Mouse (Mus musculus): ENCODE results near the gene Arhgef3. TPM values are rescaled to one million over a fixed set of nuclear protein-coding genes. Genes with fewer than 3 reads are reported as not detected.

The Arhgef3 gene
- total RNA-seq, 2 experiments from 2014 or later: 66.5 to 67.7 TPM

DNA sequence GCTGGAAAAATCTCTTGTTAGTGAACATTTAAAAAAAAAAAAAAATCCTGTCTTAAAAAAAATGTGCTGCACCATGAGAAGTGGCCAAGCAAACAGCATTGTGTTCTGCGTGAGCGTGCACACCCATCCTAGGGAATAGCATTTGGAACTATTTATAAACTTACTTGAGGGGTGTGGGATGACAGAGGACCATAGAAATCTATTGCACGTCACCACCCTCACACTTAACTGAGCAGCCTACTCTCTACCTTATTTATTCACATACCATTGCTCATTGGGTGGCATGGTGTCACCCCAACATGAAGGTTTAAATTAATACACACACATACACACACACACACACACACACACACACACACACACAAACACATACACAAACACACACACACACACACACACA is 234.4 kb downstream of the Arhgef3 start:
- intact Hi-C loops (cut with DNase I): no loop called here
- DNase-seq (ENCODE audit: low spot score in 2 of 2): no peak

DNA sequence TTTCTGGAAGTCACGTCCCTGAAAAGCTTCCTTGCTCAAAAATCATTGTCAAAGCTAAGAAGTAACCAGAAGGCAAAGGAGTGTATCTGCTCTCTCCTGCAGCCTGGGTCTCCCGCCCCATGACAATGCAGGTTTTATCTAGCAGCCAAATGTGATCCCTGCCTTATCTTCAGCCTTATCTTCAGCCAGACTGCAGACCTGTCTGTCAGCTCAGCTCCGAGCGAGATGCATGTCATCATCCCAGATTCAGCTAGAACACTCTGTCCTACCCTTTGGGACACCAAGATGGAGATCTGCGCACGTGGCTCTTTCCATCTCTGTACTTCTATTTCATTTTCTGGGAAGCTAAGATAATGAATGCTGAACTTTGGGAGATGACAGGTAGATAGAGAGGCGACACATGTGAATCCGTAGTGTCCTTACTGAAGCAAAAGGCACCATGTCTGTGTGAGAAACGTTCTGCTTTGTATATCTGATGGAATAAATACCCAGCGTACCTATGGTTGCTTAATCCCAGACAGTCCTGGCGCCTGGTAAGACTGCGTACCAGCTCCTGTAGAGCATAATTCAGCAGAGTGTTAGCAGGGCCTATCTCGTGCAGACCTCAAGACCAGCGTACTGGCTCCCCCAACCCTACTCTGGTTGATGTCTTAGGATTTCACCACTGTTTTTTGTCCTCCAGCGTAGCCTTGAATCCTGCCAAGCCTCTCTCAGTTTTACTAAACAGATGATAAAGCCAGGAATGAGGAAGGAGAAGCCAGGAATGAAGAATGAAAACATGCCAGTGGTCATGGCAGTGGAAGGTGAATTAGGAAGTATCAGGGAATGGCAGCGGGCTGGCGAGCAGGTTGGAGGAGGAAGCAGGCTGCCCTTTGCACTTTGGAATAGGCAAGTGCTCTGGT is 235.4 kb downstream of the Arhgef3 start:
- intact Hi-C loops (cut with DNase I): no loop called here
- no peak for DNase-seq (ENCODE audit: low spot score in 2 of 2)

DNA sequence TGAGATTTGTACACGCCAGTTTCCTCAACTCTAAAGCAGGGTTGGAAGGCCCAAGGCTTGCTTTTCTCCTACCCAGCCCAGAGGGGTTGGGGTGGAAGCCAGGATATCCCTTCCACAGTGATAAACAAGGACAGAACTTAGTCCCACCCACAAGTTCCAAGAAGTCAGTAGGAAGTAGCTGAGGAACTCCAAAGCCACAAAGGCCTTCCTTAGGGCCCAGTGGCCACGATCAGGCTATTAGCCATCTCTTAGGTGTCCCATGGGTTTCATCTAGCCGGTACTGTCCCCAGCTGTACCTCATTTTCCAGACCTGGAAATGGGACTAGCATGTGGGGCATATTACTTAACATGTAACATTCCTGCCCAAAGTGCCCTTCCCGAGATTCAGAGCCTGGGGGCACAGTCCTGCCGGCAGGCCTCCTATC is 236.4 kb downstream of the Arhgef3 start:
- intact Hi-C loops (cut with DNase I): no loop called here
- no peak for DNase-seq (ENCODE audit: low spot score in 2 of 2)

DNA sequence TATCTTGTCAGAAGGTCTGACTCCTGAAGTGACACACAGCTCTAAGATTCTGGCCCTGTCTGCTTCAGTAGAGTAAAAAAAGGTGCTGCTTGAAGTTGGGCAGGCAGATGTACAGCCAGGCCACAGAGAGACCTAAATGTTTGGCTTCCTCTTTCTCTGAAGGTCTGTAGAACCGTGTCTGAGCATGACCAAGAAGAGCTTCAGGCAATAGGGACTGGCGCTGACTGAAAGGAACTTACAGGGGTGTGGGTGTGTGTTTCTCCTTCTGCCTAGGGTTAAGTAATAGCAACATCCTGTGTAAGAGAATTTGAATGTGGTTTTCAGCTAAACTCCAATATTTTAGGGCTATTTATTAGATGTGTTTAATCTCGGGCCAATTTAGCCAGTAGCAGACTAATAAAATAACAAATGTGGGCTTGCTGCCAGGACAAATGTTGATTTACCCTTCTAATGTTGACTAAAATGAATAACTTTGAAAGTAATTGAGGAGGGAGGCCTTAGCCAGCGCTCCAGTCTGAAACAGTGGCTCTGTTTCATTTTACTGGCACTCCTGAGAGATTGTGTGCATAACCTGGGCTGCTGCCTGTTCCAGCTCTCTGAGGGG is 236.9 kb downstream of the Arhgef3 start:
- no peak for DNase-seq (ENCODE audit: low spot score in 2 of 2)
- intact Hi-C loops (cut with DNase I): no loop called here

DNA sequence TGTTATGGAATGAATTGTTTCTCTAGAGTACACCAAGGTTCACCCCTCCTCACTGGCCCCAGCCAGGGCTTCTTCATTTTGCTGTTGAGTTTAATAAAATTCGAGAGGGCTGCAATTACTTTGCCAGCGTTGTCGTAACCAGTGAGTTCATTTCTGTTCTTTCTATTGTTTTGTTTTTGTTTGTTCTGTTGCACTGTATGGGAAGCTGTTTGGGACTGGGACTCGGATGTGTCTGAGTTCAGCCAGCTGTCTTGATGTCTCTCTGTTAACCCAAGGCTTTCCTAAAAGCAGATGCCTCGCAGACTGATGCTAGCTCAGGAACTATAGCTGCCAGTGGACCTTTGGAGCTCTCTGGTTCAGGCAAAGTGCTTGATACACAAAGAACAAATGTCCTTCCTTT is 237.8 kb downstream of the Arhgef3 start:
- DNase-seq (ENCODE audit: low spot score in 2 of 2): no peak
- intact Hi-C loops (cut with DNase I): no loop called here

DNA sequence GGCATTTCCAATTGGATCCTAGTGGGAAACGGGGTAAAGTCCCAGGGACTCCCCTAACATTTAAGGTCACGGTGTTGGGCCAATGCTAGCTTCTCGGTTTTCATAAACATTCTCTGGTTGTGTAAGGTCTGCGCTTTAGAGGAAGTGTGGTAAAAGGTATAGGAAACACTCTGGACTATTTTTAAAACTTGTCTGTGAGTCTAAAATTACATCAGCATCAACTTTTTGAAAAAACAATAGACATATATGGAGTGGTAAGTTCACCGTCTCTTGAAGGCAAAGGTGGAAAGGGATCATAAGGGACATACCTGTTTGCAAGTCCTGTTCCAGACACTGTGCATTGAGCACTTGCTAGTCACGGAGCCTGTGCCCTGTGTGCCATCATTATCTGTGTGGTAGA is 240.5 kb downstream of the Arhgef3 start:
- intact Hi-C loops (cut with DNase I): no loop called here
- DNase-seq (ENCODE audit: low spot score in 2 of 2): no peak

DNA sequence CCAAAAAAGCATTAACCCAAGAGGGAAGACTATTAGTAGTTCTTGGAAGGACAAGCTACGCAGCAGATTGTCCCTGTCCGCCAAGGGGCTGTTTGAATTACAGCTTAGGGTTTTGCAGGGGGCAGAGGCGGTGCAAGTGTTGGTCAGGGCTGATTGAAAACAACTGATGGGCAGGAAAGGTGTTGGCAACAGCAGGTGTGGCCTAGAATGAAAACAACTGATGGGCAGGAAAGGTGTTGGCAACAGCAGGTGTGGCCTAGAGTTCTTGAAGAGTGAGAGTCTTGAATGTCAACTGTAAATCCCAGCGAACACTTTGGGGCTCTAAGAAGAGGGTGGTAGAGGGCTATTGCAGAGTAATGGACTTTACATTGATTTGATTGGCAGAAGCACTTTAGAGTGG is 241.2 kb downstream of the Arhgef3 start:
- intact Hi-C loops (cut with DNase I): no loop called here
- DNase-seq (ENCODE audit: low spot score in 2 of 2): no peak

DNA sequence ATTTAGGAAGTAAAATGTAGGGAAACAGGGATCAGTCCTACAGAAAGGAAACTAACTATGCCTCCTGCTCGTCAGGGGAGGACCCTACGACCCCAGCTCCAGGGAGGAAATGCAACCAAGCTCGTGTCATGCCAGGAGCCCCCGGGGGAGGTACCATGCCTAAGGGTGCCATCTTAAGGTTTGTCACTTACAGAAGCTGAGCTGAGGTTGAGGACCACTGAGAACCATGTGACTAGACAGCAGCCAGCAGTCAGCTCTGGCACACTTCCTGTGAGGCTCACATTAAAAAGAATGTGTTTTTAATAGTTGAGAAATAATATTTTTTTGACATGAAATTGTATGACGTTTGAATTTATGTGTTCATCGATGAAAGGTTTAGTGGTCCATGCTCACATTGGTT is 242.4 kb downstream of the Arhgef3 start:
- DNase-seq (ENCODE audit: low spot score in 2 of 2): no peak
- intact Hi-C loops (cut with DNase I): no loop called here

DNA sequence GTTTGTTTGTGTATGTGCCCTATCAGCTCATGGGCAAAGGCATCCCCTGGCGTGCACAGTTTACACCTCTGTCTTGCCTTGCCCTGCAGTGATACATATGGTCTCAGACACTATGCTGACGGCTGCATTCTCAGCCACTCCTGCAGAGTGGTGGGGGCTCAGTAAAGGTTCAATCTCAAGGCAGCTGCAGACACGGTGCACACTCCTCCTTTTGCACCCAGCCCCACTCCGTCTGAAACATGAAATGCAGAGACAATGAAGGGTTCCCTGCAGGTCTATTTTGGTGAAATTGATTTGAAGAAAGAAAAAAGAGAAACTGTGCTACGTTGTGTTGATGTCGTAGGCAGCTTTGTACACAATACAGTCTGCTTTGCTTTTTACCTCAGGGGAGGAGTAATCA is 243.5 kb downstream of the Arhgef3 start:
- no peak for DNase-seq (ENCODE audit: low spot score in 2 of 2)
- intact Hi-C loops (cut with DNase I): no loop called here

DNA sequence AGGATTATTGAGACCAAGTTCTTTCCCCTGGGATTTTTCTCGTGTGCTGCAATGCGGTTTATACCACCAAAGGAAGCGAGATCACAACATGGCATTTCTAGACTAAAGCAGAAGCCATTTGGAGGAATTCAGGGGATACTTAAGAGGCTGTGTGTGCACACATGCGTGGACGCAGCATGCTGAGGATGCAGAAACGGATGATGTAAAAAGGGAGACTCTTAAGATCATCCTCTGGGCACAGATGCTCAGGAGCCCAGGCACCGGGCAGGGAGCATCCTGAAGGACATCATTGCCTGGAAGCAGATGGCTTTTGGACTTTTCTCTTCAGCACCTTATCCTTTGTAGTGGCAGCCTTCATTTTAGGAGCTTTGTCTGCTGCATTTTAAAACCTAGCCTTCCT is 246.2 kb downstream of the Arhgef3 start:
- no peak for DNase-seq (ENCODE audit: low spot score in 2 of 2)
- intact Hi-C loops (cut with DNase I): no loop called here

DNA sequence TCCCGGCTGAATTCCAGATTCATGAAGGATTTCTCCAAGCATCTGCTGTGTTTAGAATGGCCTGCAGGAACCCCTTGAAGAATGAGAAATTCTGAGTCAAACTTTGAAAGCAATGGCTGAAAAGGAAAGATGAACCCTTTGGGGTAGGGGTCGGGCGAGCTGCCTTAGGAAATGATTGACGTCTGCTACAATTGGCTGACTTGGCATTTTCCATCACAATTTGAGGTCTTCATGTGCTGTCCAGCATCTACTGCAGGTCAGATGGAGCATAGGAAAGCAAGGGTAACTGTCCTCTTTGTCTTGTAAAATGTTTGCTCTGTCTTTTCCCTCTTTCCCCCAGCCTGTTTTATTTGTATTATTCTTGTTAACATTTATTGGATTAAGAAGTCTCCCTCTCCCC is 246.8 kb downstream of the Arhgef3 start:
- intact Hi-C loops (cut with DNase I): no loop called here
- DNase-seq (ENCODE audit: low spot score in 2 of 2): no peak

DNA sequence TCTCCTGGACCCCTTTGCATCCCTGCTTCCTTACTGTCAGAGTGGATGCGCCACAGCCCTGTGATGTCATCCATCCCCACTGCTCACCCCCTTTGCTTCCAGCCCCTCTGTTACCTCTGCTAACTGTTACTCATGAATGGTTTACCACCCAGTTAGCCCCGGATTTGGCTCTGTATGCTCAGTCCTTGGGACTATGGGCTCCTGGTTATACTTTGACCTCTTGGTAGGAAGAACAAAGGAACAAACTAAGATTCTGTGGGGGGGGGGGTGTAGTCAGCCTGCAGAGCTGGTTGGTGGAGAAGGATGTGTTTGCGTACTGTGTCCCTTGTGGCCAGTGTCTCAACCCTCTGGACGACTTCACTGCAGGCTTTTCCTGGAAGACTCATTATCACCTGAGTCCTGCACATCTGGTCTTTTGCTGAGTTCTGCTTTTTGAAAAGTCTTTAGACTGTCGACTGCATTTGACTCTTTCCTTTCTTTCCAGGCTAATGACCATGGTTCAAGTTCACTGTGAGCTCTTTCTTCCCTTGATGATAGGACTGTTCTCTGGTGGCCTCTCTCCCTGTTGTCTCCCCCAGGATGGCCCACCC is 250.1 kb downstream of the Arhgef3 start:
- DNase-seq (ENCODE audit: low spot score in 2 of 2): no peak
- intact Hi-C loops (cut with DNase I): no loop called here

DNA sequence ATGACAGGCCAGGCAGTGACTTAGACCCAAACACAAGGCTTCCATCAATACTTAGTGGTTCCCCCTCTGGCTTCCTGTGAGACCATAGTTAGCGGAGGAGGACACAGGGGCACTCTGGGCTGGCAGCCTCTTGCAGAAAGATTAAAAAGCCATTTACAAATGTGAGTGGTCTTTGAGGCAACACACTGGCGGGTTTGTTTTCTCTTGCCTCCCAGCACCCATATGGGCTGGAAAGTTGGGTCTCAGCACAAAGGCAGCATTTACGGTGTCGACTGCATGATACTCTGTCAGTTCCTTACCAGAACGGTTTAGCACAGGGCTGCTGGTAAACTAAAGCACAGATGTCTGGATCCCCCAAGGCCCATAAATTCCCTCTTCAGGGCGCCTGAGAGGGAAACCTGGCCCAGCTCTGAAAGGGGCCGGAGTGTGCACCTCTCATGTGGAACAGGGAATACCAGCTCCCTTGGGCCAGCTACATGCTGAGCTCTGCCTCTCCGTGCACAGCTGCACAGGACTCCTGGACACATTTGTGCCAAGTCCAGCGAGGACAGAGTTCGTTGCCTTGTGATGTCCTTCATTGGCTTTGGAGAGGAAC is 252.5 kb downstream of the Arhgef3 start:
- DNase-seq (ENCODE audit: low spot score in 2 of 2): no peak
- intact Hi-C loops (cut with DNase I): no loop called here

DNA sequence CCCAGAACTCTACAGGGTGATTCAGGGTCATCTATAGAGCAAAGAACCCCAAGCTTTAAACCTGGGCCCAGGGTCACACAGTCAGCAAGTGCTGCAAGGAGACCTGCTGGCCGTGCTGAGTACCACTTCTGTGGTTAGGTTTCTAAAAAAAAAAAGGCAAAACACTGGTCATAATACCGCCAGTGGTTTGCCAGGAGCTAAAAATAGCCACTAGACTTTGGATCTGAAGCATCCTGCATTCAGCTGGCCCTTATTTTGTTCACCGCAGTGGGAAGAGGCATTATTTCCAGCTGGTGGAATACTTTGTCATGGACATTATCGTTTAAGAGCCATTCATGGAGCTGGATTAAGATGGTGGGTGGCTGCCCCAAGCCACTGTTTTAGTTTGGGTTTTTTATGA is 253.9 kb downstream of the Arhgef3 start:
- DNase-seq (ENCODE audit: low spot score in 2 of 2): no peak
- intact Hi-C loops (cut with DNase I): no loop called here

DNA sequence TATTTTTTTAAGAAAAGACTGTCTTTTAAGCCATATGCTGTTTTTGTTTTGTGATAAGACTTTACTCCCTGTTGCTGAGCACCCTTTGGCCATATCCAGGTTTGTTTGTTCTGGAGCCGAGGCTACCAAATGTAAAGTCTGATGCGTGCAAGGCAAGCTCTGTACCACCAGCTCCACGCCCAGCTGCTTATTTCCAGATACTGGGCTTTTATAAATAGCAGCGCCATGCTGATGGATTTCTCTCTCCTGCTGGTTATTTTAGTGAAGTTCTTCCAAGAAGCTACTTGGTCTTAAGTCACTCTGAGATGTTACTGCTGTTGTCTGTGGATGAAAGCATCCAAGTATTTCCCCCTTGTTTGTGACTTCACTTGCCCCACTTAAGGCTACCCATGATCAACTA is 254.8 kb downstream of the Arhgef3 start:
- intact Hi-C loops (cut with DNase I): no loop called here
- no peak for DNase-seq (ENCODE audit: low spot score in 2 of 2)

DNA sequence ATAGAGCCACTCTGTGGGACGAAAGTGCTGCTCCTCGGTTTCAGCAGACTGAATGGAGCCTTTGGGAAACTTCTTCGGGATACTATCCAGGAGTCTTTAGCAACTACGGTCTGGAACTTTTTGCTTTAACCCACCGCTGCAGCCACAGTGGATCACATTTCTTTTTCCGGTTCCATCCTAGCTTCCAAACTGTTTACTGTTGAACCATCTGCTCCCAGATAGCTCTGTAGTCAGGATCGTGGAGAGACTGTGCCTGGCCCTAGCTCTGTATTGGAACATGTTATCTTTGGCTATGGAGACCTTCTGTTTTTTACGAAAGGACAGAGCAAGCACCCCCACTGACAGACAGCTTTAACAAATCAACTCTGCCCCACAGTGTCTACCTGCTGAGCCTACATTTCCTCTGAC is 257.0 kb downstream of the Arhgef3 start:
- intact Hi-C loops (cut with DNase I): no loop called here
- no peak for DNase-seq (ENCODE audit: low spot score in 2 of 2)

DNA sequence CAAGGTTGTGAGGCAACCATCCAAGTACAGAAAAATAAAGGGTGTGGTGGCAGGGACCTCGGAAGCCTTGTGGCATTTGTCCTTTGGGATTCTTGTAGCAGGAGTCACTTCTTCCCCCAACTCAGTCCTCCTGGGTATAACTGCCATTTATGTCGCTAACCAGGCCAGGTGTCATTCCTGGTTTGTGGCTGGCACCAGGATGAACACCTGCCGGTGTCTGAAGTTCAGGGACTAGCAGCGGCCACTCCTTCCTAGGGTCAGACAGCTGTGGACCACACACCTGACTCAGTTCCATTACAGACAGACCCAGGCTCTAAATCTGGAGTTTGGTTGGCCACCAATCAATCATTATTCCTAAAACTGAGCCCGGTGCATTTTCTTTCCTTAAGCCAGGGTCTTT is 258.8 kb downstream of the Arhgef3 start:
- intact Hi-C loops (cut with DNase I): no loop called here
- no peak for DNase-seq (ENCODE audit: low spot score in 2 of 2)

DNA sequence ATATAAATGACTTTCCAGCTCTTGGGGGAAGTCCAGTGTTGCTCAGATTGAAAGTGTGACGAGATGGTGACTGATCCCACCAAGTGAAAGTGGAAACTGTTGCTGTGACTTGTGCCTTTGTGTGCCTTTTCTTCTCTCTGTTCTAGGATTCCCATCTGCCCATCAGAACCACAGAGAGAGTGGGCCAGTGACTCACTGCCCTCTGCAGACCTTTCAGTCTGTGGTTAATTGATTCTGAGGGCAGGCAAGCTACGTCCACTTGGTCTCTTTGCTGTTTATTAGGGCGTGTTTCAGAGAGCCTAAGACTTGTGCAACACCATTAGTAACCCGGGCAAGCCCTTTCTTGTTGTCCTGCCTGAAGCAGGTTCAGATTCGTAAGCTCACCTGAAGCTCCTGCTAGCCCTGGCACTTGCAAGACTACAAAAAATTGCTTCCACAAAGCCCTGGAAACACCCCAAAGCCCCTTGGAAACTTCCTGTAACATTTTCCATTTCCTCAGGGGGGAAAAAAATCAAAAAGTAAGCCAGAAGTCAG is 261.5 kb downstream of the Arhgef3 start:
- intact Hi-C loops (cut with DNase I): no loop called here

DNA sequence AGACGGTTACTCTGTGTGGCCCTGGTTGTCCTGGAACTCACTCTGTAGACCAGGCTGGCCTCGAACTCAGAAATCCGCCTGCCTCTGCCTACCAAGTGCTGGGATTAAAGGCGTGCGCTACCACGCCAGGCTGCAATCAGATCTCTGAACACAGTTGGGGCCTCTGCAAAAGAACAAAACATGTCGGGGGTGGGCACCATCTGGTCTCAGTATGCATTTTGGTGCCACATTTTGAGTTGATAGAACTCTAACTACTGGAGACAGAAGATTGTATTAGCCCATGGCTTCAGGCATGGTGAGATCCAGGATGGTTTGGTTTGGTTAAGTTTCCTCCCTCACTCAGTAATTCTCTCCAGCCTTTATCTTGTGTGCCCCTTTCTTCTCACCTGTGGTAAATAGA is 264.0 kb downstream of the Arhgef3 start:
- intact Hi-C loops (cut with DNase I): no loop called here

More for the DNA sequence above, 261.5 kb downstream of the Arhgef3 start:
- no peak for DNase-seq (ENCODE audit: low spot score in 2 of 2)

DNA sequence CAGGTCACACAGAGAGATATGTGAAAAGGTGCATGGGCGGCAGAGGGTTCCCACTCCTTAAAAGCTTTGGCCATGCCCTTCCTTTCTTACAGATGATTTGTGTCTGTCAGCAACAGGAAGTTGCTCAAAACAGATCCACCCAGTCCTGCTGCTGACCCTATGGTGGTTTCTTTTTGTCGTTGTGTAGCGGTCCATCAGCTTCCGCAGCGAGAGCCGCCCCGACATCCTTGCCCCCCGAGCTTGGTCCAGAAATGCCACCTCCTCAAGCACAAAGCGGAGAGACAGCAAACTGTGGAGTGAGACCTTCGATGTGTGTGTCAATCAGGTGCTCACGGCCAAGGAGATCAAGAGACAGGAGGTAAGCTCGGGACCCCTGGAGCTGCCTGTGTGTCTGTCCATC is 264.7 kb downstream of the Arhgef3 start:
- DNase-seq (ENCODE audit: low spot score in 2 of 2): no peak
- intact Hi-C loops (cut with DNase I): no loop called here

More for the DNA sequence above, 264.0 kb downstream of the Arhgef3 start:
- no peak for DNase-seq (ENCODE audit: low spot score in 2 of 2)
